Mouse (Mus musculus) MEL (cell line): ENCODE measurements around the gene Spock1.

Source experiments
- CTCF ChIP-seq, 3 experiments: IDR thresholded peaks in 2 of 3; conservative IDR thresholded peaks in 1 of 3; 2 replicates each; pipeline ENCODE4 v1.5.1; 2011 to 2012; ENCODE audit warnings: low read length in 3 of 3, low read depth in 2 of 3, mild to moderate bottlenecking in 2 of 3, improper control_type of control experiment in 1 of 3, inconsistent platforms in 1 of 3, mixed read lengths in 1 of 3, moderate library complexity in 1 of 3; ENCODE audit not compliant: control insufficient read depth in 1 of 3, insufficient read depth in 1 of 3, poor library complexity in 1 of 3, severe bottlenecking in 1 of 3
- EP300 ChIP-seq, 2 experiments: IDR thresholded peaks; 2 replicates each; pipeline ENCODE4 v1.6.1; 2011; ENCODE audit warnings: improper control_type of control experiment in 2 of 2, low read length in 2 of 2, low read depth in 1 of 2, mild to moderate bottlenecking in 1 of 2
- ETS1 ChIP-seq: IDR thresholded peaks from 2 replicates; pipeline ENCODE4 v1.6.1; 2012; ENCODE audit warnings: low read depth, mild to moderate bottlenecking, inconsistent platforms, low read length, improper control_type of control experiment, moderate library complexity
- GABPA ChIP-seq: IDR thresholded peaks from 2 replicates; pipeline ENCODE4 v1.6.1; 2012; ENCODE audit warnings: low read depth, mild to moderate bottlenecking, inconsistent platforms, low read length, improper control_type of control experiment, moderate library complexity
- GATA1 ChIP-seq: IDR thresholded peaks from 2 replicates; pipeline ENCODE4 v1.6.1; 2011; ENCODE audit warnings: low read depth, low read length, improper control_type of control experiment
- POLR2A ChIP-seq, 2 experiments: IDR thresholded peaks; 2 replicates each; pipeline ENCODE4 v1.6.1; 2011 to 2012; ENCODE audit warnings: low read length in 2 of 2, mild to moderate bottlenecking in 2 of 2, control low read depth in 1 of 2, improper control_type of control experiment in 1 of 2, low read depth in 1 of 2, moderate library complexity in 1 of 2; ENCODE audit not compliant: control insufficient read depth in 1 of 2, insufficient read depth in 1 of 2, poor library complexity in 1 of 2
- USF2 ChIP-seq, 2 experiments: IDR thresholded peaks; 2 replicates each; pipeline ENCODE4 v1.6.1; 2011 to 2012; ENCODE audit warnings: improper control_type of control experiment in 2 of 2, low read length in 2 of 2, borderline replicate concordance in 1 of 2, inconsistent platforms in 1 of 2, low read depth in 1 of 2, mild to moderate bottlenecking in 1 of 2; ENCODE audit not compliant: insufficient read depth in 1 of 2
- ZKSCAN1 ChIP-seq: IDR thresholded peaks from 2 replicates; pipeline ENCODE4 v1.6.1; 2012; ENCODE audit warnings: low read depth, mild to moderate bottlenecking, inconsistent platforms, low read length, improper control_type of control experiment, moderate library complexity
- ZNF384 ChIP-seq: IDR thresholded peaks from 2 replicates; pipeline ENCODE4 v1.6.1; 2012; ENCODE audit warnings: low read depth, mild to moderate bottlenecking, inconsistent platforms, low read length, improper control_type of control experiment

DNA sequence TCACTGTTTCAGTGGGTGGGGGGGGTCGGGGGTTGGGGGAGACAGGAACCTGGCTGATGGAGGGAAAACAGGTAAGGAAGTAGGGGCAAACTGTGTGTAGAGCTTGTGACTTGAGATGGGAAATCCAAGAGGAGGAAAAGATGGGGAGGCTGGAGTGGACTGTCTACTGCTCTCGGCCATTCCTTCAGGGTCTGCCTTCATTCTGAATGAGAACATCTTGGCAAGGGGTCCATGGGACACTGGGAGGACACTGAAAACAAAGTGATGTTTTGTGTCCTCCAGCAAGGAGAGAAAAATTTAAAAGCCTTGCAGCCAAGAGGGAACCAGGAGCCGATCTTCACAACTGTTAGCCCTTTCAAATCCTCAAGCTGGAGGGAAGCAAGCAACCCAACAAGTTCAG is 463.2 kb downstream of the Spock1 start:
- TF ChIP-seq ZNF384 (no peak), CTCF (IDR thresholded peaks at IDR 0.05 in 2 of 3, conservative IDR thresholded peaks at IDR 0.05 in 1 of 3; ENCODE audit: control insufficient read depth in 1 of 3, insufficient read depth in 1 of 3, low read depth in 2 of 3, low read length in 3 of 3, poor library complexity in 1 of 3, severe bottlenecking in 1 of 3) (no peak), EP300 (IDR thresholded peaks at IDR 0.05; ENCODE audit: low read depth in 1 of 2, low read length in 2 of 2) (no peak), USF2 (IDR thresholded peaks at IDR 0.05; ENCODE audit: borderline replicate concordance in 1 of 2, insufficient read depth in 1 of 2, low read depth in 1 of 2, low read length in 2 of 2) (no peak), POLR2A (IDR thresholded peaks at IDR 0.05; ENCODE audit: control insufficient read depth in 1 of 2, insufficient read depth in 1 of 2, low read depth in 1 of 2, low read length in 2 of 2, poor library complexity in 1 of 2) (no peak), ETS1 (no peak), ZKSCAN1 (no peak), GABPA (no peak), GATA1 (no peak)
